Mouse (Mus musculus) adrenal gland, adult 8-10 months (tissue): Measurements from ENCODE around the gene Ager. TPM values are rescaled to one million over a fixed set of nuclear protein-coding genes. Genes with fewer than 3 reads are reported as not detected.
A peak's percentile ranks its signal among the peaks of the same experiment; 100 is the strongest.

Experiments used
- DNase-seq: peaks from one replicate; pipeline ENCODE4 v3.0.0; 2022
- total RNA-seq, 4 experiments: library from RNA; stranded (reverse); gene quantifications; 2 replicates each; pipeline ENCODE4 v1.2.4; 2022

Gene Ager
- total RNA-seq, 4 experiments from 2014 or later = 0.52 to 2.4 (median 1.4) TPM

DNA sequence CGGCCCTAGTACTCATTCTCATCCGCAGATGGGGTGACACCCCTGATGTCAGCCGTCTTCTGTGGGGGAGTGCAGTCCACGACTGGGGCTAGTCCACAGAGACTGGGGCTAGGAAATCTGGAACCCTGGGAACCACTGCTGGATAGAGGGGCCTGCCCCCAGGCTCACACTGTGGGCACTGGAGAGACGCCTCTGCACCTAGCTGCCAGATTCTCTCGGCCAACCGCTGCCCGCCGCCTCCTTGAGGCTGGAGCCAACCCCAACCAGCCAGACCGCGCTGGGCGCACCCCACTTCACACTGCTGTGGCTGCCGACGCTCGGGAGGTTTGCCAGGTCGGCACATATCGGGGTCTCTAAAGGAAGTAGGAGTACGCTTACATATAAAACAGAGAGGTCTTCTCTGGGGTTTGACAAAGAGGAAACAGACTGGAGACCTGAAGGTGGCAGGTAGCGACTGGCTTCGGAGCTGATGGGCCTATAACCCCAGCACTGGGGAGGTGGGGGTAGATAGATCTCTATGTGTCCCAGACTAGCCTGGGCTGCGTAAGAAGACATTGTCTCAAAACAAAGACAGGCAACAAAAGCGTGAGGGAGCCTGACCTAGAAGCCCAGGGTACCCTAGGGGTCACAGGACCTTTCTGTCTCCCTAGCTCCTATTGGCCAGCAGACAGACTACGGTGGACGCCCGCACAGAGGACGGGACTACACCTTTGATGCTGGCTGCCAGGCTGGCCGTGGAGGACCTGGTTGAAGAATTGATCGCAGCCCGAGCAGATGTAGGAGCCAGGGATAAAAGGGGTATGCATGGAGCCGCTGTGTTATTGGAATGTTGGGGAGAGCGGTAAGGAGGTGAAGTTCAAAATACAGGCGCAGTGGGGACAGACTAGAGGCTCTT lies 11.5 kb upstream of the Ager start:
- DNase-seq = no peak

DNA sequence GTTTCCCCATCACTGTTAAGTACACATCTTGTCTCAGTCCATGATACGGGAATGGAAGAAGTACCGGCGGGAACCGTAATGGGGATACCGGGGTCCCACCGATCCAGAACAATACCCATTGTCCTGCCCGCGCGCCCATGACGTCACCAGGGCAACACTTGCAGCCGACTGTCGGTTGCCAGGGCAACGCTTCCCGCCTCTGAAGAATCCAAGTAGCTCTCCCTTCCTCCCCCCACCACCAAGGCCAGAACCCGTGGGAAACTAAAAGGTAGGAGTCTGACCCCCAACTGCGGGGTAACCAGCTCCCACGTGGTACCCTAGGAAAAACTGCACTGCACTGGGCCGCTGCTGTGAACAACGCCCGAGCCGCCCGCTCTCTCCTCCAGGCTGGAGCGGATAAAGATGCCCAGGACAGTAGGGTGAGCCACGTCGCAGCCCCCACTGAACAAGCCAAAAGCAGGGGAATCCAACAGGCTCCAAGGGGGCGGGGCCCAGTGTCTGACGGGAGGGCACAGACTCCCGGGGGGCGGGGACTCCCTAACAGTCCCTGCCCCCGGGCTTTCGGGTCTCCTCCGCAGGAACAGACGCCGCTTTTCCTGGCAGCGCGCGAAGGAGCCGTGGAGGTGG lies 10.8 kb upstream of the Ager start:
- DNase-seq = peak; percentile 86

DNA sequence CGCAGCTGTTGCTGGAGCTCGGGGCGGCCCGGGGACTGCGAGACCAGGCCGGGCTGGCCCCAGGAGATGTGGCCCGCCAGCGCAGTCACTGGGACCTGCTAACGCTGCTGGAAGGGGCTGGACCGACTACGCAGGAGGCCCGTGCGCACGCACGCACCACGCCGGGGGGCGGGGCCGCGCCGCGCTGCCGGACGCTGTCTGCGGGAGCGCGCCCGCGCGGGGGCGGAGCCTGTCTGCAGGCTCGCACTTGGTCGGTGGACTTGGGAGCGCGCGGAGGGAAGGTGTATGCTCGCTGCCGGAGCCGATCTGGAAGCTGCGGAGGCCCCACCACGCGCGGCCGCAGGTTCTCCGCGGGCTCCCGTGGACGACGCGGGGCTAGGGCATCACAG lies 10.2 kb upstream of the Ager start:
- DNase-seq = peak; percentile 95

DNA sequence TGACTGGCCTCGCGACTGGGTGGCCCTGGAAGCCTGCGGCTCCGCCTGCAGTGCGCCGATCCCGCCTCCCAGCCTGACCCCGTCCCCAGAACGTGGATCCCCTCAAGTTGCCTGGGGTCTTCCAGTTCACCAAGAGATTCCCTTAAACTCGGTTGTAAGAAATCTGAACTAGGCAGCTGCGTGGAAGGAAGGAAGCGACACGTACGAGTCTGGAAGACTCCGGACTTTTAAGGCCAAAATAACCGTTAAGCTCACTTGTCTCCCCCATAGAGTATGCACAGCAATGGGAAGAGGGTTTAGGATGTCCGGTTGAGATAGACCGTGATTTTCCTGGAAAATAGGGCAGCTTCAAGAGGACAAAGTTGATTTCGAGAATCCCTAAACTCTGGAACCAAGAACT lies 9.8 kb upstream of the Ager start:
- DNase-seq = no peak

GRCm38 (mm10) chr17:34588767-34589166 lies 8.9 kb upstream of the Ager start:
- DNase-seq = no peak

- DNase-seq = no peak
Observed at GRCm38 (mm10) chr17:34589206-34589605, 8.5 kb upstream of the Ager start.

GRCm38 (mm10) chr17:34589681-34590101 lies 8.0 kb upstream of the Ager start, which contains the start of gene Gpsm3:
Gpsm3 (plus strand) TSS chr17:34589806.
- no peak for DNase-seq

DNA sequence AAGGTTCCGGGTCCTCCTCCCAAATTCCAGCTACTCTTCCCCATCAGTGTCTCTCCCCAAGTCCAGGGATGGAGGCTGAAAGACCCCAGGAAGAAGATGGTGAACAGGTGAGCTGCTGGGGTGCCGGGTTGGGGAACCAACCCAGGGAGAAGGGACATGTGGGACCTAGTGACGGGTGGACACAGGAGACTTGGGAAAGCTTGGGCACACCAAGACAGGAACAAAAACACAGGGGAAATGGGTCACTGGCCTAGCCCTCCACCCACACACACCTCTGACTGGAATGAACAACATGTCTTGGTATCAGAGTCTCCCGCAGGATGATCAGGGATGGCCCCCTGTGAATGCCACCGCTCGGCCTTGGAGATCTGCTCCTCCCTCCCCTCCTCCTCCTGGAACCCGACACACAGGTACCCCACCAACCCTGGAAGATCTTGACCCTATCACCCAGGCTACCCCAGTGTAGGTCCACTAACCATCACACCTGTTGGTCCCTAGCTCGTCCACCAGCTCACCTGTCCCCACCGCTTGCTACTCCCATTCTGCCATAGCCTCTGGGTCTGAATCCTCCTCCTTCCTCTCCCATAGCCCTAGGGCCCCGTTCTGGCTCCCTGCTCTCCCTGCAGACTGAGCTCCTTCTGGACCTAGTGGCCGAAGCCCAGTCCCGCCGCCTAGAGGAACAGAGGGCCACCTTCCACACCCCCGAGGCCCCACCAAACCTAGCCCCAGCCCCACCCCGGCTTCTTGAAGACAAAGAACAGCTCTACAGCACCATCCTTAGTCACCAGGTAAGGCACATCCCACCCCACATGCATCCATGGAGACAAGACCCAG lies 7.3 kb upstream of the Ager start:
- DNase-seq = no peak

DNA sequence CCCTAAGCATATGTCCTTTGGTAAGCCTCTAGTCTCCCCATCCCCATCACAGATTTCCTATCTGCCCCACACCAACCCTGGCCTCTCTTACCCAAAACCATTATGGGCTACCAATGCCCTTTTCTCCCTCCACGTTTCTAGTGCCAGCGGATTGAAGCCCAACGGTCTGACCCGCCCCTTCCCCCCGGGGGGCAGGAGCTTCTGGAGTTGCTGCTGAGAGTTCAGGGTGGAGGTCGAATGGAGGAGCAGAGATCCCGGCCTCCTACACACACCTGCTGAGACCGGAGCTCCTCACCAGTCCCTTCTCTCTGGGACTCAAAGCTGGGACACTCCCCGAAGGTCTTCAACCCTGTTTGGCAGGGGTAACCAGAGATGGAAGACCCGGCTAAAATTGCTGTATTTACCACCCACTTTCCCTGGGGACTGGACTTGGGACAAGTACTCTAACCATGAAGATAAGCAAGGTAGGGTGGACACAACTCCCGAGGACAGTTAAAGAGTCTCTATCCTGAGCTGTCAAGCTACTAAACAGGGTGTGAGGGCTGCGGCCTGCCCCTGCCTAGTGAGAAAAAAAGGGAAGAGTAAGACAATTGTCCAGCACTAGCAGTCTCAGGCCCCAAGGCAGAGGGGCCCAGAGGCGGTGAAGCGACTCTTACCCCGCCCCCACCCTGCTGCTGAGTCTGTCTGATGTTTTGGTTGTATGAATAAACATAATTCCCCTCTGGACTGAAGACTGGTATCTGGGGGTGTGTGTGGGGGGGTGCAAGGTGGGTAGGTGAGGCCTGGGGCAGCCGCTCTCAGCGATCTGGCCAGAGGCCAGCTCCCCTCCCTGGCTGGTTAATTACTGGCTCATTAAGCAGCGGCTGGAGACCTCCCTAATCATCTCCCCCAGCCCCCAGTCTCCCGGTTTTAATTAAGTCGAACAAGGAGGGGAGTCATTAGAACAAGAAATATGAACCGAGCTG lies 6.4 kb upstream of the Ager start, which contains the start of gene Pbx2:
TSS of gene Pbx2 (plus strand) at position 238 of the 965 bp plus-strand sequence.
- no peak for DNase-seq

- peak; percentile 77 for DNase-seq
Observed at GRCm38 (mm10) chr17:34591994-34592375, 5.7 kb upstream of the Ager start.

DNA sequence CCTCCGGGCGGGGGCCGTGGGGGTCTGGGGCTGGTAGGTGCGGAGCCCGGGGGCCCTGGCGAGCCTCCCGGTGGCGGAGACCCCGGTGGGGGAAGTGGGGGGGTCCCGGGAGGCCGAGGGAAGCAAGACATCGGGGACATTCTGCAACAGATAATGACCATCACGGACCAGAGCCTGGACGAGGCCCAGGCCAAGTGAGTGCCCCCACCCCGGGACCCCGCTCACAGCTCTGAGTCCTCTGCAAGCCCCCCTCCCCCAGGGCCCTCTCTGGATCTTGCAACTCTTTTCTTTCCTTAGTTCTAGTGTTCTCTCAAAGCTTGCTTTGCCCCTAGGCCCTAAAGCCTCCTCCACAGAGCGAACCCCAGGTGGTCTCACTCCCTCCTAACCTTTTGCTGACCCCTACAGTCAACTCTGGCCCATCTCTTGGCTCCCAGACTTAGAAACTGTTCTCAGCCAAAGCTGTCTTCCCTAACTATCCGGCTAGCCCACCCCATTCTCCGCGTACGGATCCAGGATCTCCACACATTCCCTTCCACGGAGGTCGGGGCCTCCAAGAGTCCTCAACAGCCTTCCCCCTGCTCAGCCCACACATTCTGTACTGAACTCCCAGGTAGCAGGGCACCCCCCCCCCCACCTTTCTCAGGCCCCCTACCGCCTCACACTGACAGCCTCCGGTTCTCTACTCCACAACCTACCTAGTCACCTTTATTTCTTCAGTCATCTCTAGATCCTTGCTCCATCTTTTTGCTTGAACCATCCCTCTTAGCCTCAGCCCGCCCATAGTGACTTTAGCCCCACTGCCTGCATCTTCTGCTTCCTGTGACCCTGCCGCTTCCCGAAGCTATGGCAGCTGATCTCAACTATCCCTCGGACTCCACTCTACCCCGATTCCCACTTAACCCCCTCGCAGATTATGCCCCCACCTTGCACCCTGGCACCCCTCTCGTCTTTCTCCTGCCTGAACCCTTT lies 4.8 kb upstream of the Ager start:
- DNase-seq = no peak

- DNase-seq = no peak
Observed at GRCm38 (mm10) chr17:34593752-34594525, 3.7 kb upstream of the Ager start.

- no peak for DNase-seq
Observed at GRCm38 (mm10) chr17:34596098-34596497, 1.6 kb upstream of the Ager start.

- DNase-seq = peak; percentile 9
Observed at GRCm38 (mm10) chr17:34599891-34600290, 2.2 kb downstream of the Ager start.

DNA sequence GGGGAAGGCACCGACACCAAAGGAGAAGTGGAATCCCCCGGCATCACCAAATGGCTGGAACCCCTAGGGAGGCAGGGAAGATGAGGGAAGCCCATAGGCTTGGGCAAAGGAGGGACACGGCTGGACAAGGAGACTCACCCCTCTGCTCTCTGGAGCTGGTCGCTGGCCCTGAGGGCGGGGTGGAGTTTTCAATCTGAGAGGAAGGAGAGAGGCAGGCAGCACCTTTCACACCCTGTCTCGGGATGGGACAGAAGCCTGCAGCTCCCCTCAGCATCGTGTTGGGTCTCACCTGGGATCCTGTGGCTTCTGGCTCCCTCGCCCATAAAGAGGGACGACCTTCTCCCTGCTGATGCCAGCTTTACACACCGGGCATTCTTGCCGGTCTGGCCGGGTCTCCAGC lies 4.1 kb downstream of the Ager start:
- no peak for DNase-seq

DNA sequence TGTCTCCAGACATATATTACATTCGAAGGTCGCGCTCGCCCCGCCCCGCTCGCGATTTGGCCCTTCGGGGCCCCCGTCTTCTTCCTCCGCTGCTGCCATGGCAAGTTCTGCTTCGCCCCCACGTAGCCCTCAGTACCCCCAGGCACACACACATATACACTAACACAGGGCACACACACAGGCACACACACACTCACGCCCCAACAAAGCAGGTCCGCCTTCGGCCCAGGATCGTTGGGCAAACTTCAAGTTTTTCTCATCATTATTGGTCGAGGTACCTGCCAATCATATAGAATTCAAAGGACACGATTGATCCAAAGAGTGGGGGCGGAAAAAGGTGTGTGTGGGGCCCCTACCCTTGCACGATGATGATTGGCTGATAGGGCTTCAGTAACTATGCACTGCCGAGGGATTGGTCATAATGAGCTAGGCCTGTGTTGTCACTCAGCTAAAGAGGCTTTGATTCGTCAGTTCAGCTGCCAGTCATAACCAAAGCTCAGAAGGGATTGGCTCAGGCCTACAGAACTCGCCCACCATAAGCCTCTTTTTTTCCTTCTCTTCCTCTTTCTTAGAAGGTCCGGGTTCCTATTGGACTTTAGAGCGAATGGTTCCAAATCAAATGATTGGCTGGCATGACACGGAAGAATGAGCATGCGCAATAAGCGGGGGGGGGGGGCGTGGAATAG lies 5.9 kb downstream of the Ager start, which contains the start of gene Rnf5:
TSS of gene Rnf5 (minus strand) at position 316 of the 686 bp plus-strand sequence.
- peak; percentile 99 for DNase-seq

- DNase-seq = peak; percentile 99
Observed at GRCm38 (mm10) chr17:34604061-34604508, 6.4 kb downstream of the Ager start, which contains the start of gene Agpat1. Agpat1 (plus strand) TSS chr17:34604262.

DNA sequence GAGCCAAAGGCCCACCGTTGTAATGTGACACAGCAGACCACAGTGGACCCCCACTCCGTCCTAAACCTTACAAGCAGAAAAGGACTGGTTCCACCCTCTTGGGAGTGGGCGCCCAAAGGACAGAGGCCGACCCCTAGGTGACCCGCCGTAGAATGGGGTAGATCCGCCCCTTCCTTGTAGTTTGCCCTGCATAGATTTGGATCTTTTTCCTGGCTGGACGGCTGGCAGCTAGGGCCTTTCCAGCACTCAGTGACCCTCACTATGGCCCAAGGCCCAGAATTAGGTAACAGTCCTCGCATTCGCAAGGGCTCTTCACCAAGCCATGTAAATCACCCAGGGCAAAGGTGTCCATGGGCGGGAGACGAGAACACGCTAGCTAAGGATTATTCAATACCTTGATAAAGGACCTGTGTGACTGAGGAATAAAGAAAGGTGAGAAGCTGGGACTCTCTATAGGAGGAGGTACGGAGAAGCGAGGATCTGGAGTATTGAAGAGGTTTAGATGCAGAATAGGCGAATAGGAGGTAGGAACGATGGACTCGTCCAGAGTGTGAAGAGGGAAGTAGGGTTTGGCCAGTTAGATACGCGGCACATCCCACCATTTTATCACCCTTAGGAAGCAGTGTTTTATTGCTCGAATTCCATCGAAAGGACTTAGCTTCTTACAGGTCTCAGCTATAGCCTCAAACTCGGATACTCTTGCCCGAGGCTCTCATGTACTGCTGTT lies 7.0 kb downstream of the Ager start:
- peak; percentile 80 for DNase-seq
